Mouse (Mus musculus) CH12.LX (cell line): Measurements from ENCODE around the gene Kat14. TPM values are rescaled to one million over a fixed set of nuclear protein-coding genes. Genes with fewer than 3 reads are reported as not detected.
A peak's percentile ranks its signal among the peaks of the same experiment; 100 is the strongest.

Experiments used
- DNase-seq: peaks from one replicate; pipeline ENCODE4 v3.0.0-alpha.2; 2013; ENCODE audit errors: extremely low read depth
- H3K27ac ChIP-seq: 2 replicates; pipeline ENCODE4 v1.5.1; 2012; ENCODE audit warnings: low read depth, mild to moderate bottlenecking, control low read depth, moderate library complexity; ENCODE audit not compliant: insufficient read depth
- H3K27me3 ChIP-seq: replicated peaks from 2 replicates; pipeline ENCODE3; 2012; ENCODE audit warnings: inconsistent platforms
- H3K36me3 ChIP-seq, 2 experiments: replicated peaks in 1 of 2; 2 replicates each; pipeline versions ENCODE3 to v1.6.1; 2012; ENCODE audit warnings: inconsistent platforms in 1 of 2, low read length in 1 of 2, mild to moderate bottlenecking in 1 of 2, mixed read lengths in 1 of 2, moderate library complexity in 1 of 2; ENCODE audit not compliant: control insufficient read depth in 1 of 2, insufficient read depth in 1 of 2
- H3K4me1 ChIP-seq, 2 experiments: 2 replicates each; pipeline ENCODE4 v1.6.1; 2012; ENCODE audit warnings: inconsistent platforms in 1 of 2, moderate library complexity in 1 of 2; ENCODE audit not compliant: insufficient read depth in 2 of 2, control insufficient read depth in 1 of 2
- H3K4me2 ChIP-seq: 2 replicates; pipeline ENCODE4 v1.6.1; 2012; ENCODE audit warnings: low read depth, mild to moderate bottlenecking, control low read depth; ENCODE audit not compliant: poor library complexity, insufficient read depth, severe bottlenecking
- H3K4me3 ChIP-seq, 3 experiments: fragments of 150-350 bp in 1 of 3; sonication (generic) in 1 of 3; replicated peaks in 1 of 3; 2 replicates each; pipeline versions ENCODE3 to v1.5.1; 2011 to 2012; ENCODE audit warnings: low read depth in 2 of 3, low read length in 2 of 3, mild to moderate bottlenecking in 2 of 3, moderate library complexity in 2 of 3, control low read depth in 1 of 3, improper control_type of control experiment in 1 of 3, inconsistent platforms in 1 of 3, mixed read lengths in 1 of 3; ENCODE audit not compliant: poor library complexity in 1 of 3
- H3K79me2 ChIP-seq: replicated peaks from 2 replicates; pipeline ENCODE4 v1.6.1; 2012; ENCODE audit warnings: mild to moderate bottlenecking, moderate library complexity; ENCODE audit not compliant: control insufficient read depth, poor library complexity, insufficient read depth, severe bottlenecking; ENCODE audit errors: extremely low read depth
- H3K9ac ChIP-seq: 2 replicates; pipeline ENCODE4 v1.6.1; 2012; ENCODE audit warnings: low read depth, mild to moderate bottlenecking, control low read depth, moderate library complexity; ENCODE audit not compliant: insufficient read depth
- H3K9me3 ChIP-seq: replicated peaks from 2 replicates; pipeline ENCODE3; 2012; ENCODE audit warnings: low read length, inconsistent platforms, mixed read lengths
- CHD1 ChIP-seq: IDR thresholded peaks from 2 replicates; pipeline ENCODE4 v1.6.1; 2012; ENCODE audit warnings: low read depth, low read length, improper control_type of control experiment, inconsistent platforms
- CTCF ChIP-seq, 2 experiments: IDR thresholded peaks in 1 of 2; conservative IDR thresholded peaks in 1 of 2; 2 replicates each; pipeline ENCODE4 v1.5.1; 2011 to 2012; ENCODE audit warnings: low read depth in 2 of 2, low read length in 2 of 2, improper control_type of control experiment in 1 of 2, inconsistent platforms in 1 of 2, mild to moderate bottlenecking in 1 of 2, moderate library complexity in 1 of 2
- ETS1 ChIP-seq: conservative IDR thresholded peaks from 2 replicates; pipeline ENCODE4 v1.6.1; 2012; ENCODE audit warnings: low read depth, mild to moderate bottlenecking, inconsistent platforms, low read length, improper control_type of control experiment, moderate library complexity
- GABPA ChIP-seq: IDR thresholded peaks from 2 replicates; pipeline ENCODE4 v1.6.1; 2012; ENCODE audit warnings: low read depth, low read length, improper control_type of control experiment, inconsistent platforms; ENCODE audit not compliant: insufficient replicate concordance
- IRF4 ChIP-seq: IDR thresholded peaks from 2 replicates; pipeline ENCODE4 v1.6.1; 2014; ENCODE audit warnings: low read depth, mild to moderate bottlenecking, inconsistent platforms, low read length, improper control_type of control experiment
- MAZ ChIP-seq: IDR thresholded peaks from 2 replicates; pipeline ENCODE4 v1.6.1; 2012; ENCODE audit warnings: low read depth, mild to moderate bottlenecking, inconsistent platforms, low read length, improper control_type of control experiment, moderate library complexity
- MEF2A ChIP-seq: IDR thresholded peaks from 2 replicates; pipeline ENCODE4 v1.6.1; 2014; ENCODE audit warnings: low read depth, mild to moderate bottlenecking, inconsistent platforms, low read length, improper control_type of control experiment, borderline replicate concordance
- NELFE ChIP-seq: IDR thresholded peaks from 2 replicates; pipeline ENCODE4 v1.6.1; 2011; ENCODE audit warnings: low read depth, low read length, improper control_type of control experiment
- RAD21 ChIP-seq: IDR thresholded peaks from 2 replicates; pipeline ENCODE4 v1.6.1; 2011; ENCODE audit warnings: low read depth, mild to moderate bottlenecking, low read length, improper control_type of control experiment, moderate library complexity
- RCOR1 ChIP-seq: conservative IDR thresholded peaks from 2 replicates; pipeline ENCODE4 v1.6.1; 2012; ENCODE audit warnings: low read depth, mild to moderate bottlenecking, inconsistent platforms, low read length, improper control_type of control experiment
- SMC3 ChIP-seq: IDR thresholded peaks from 2 replicates; pipeline ENCODE4 v1.6.1; 2011; ENCODE audit warnings: low read depth, low read length, improper control_type of control experiment
- TBP ChIP-seq: conservative IDR thresholded peaks from 2 replicates; pipeline ENCODE4 v1.6.1; 2011; ENCODE audit warnings: low read depth, low read length, improper control_type of control experiment
- TCF12 ChIP-seq: IDR thresholded peaks from 2 replicates; pipeline ENCODE4 v1.6.1; 2014; ENCODE audit warnings: low read depth, mild to moderate bottlenecking, inconsistent platforms, low read length, improper control_type of control experiment
- UBTF ChIP-seq: IDR thresholded peaks from 2 replicates; pipeline ENCODE4 v1.6.1; 2012; ENCODE audit warnings: low read depth, mild to moderate bottlenecking, inconsistent platforms, low read length, improper control_type of control experiment, moderate library complexity
- ZC3H11A ChIP-seq: IDR thresholded peaks from 2 replicates; pipeline ENCODE4 v1.6.1; 2012; ENCODE audit warnings: low read depth, mild to moderate bottlenecking, inconsistent platforms, low read length, improper control_type of control experiment
- ZKSCAN1 ChIP-seq: IDR thresholded peaks from 2 replicates; pipeline ENCODE4 v1.6.1; 2012; ENCODE audit warnings: low read depth, inconsistent platforms, low read length, improper control_type of control experiment, borderline replicate concordance
- ZNF384 ChIP-seq: IDR thresholded peaks from 2 replicates; pipeline ENCODE4 v1.6.1; 2012; ENCODE audit warnings: low read depth, low read length, improper control_type of control experiment, inconsistent platforms
- dilution Hi-C: fragments of 300-500 bp; cut with MboI; formaldehyde crosslinking; loops from 2 replicates; pipeline ENCODE4 v1.14.3; 2020; ENCODE audit warnings: low sequenced_read_pairs; ENCODE audit not compliant: extremely low pct_unique_long_range_greater_than_20kb, extremely low pct_ligation_motif_present
- in situ Hi-C: fragments of 300-500 bp; cut with MboI; formaldehyde crosslinking; loops from 3 replicates; pipeline ENCODE4 v1.14.3; 2019; ENCODE audit warnings: low sequenced_read_pairs, low pct_ligation_motif_present, low pct_unique_long_range_greater_than_20kb, mixed read lengths
- polyA plus RNA-seq: library from polyadenylated mRNA; unstranded; fragments of >175 nt; gene quantifications from 2 replicates; pipeline ENCODE4 v1.2.1, GENCODE M21; 2012; ENCODE audit warnings: low read depth; ENCODE audit not compliant: insufficient read length
- total RNA-seq, 2 experiments: library from RNA; depleted of rRNA; stranded (reverse); fragments of 300-350 nt in 1 of 2; fragments of >200 nt in 1 of 2; gene quantifications; 2 replicates each; pipeline ENCODE4 v1.2.3; 2012 to 2014

Kat14 gene
- total and polyA plus RNA-seq, 3 experiments = 25.7 to 54.4 (median 25.9) TPM

DNA sequence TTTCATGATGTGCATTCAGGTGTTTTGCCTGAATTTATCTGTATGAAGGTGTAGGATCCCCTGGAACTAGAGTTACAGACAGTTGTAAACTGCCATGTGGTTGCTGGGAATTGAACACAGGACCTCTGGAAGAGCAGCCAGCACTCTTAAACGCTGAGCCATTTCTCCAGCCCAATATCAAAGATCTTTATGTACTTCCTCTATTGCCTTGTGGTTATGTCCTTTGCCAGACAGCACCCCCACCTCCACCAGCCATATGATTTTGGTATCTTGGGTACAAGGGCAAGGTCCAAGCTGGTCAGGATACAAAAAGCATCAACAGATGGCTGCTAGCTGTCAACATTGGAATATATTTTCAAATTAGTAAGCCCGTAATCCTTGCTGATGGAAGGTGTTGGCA, 81.6 kb downstream of the Kat14 start:
- in situ Hi-C loops = loop anchor here (10.0 kb wide), 1 partner anchor 606 kb away; no protein-coding TSS in a partner anchor
- no peak for DNase-seq

DNA sequence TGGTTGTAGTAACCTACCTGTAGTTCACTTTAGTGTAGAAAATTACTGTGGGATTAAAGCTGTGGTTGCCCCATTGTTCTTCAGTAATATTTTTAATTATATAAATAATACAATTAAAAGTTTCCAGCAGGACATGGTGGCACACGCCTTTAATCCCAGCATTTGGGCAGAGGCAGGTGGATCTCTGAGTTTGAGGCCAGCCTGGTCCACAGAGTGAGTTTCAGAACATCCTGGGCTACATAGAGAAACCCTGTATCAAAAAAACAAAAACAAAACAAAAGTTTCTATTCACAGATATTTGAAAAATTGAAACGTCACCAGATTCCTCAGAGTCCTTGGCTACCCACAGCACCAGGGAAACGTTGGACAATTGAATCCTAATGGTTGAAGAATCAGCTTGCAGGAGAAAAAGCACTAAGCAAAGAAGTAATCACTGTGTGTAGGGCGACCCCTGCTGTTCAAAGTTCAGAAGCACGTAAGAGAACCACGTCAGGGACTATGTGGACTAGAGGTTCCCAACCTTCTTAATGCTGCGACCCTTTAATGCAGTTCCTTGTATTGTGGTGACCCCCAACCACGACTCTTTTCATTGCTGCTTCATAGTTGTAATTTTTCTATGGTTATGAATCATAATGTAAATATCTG, 83.7 kb downstream of the Kat14 start:
- no peaks in the 10 kb centered on the region for H3K36me3 ChIP-seq
- in situ Hi-C loops (loop anchor here (10.0 kb wide), 1 partner anchor 608 kb away; no protein-coding TSS in a partner anchor), dilution Hi-C loops (no loop called here)
- H3K4me1 ChIP-seq = 0 out of 4 replicates have a peak, but pooled peaks cover 0 to 2% of the 10 kb centered on the region in 2 experiments
- H3K4me3 ChIP-seq = no peak overlapping the region
- no peak overlapping the region for H3K4me2 ChIP-seq
- no peak overlapping the region for H3K27ac ChIP-seq
- peak; percentile 81 for DNase-seq
- H3K27me3 ChIP-seq = peaks cover 3% of the 10 kb centered on the region
- TF ChIP-seq SMC3 (peak; percentile 67), RCOR1 (no peak), ZNF384 (no peak), RAD21 (peak; percentile 89), CTCF (conservative IDR thresholded peaks at IDR 0.05 in 1 of 2, IDR thresholded peaks at IDR 0.05 in 1 of 2; ENCODE audit: low read depth in 2 of 2, low read length in 2 of 2) (peak; percentile 85 to 92), TCF12 (0 out of 2 replicates have a peak, but pooled peaks have one; percentile 7), ZC3H11A (no peak; the same call in 1 of the 2 replicates)
- TF ChIP-seq, all 38 proteins: peak for 4
- Histone ChIP-seq H3K9me3 (no peaks in the 10 kb centered on the region), H3K79me2 (no peaks in the 10 kb centered on the region), H3K9ac (no peak overlapping the region)

More for the DNA sequence above, 81.6 kb downstream of the Kat14 start:
- peaks cover 3% of the 10 kb centered on the region in 2 experiments; a peak in 2 of 4 replicates for H3K4me1 ChIP-seq
- no peak overlapping the region for H3K9ac ChIP-seq
- H3K27me3 ChIP-seq = peaks cover 3% of the 10 kb centered on the region
- H3K9me3 ChIP-seq = no peaks in the 10 kb centered on the region
- TF ChIP-seq IRF4 = no peak
- TF ChIP-seq ZKSCAN1 = no peak
- no peak for TF ChIP-seq UBTF
- TF ChIP-seq TBP = no peak
- no peak for TF ChIP-seq CHD1
- TF ChIP-seq RAD21 = no peak
- no peak for TF ChIP-seq MEF2A
- TF ChIP-seq NELFE = no peak
- no peak for TF ChIP-seq GABPA
- no peak for TF ChIP-seq MAZ
- TF ChIP-seq CTCF (conservative IDR thresholded peaks at IDR 0.05 in 1 of 2, IDR thresholded peaks at IDR 0.05 in 1 of 2; ENCODE audit: low read depth in 2 of 2, low read length in 2 of 2) = no peak
- no peak for TF ChIP-seq ETS1
- TF ChIP-seq, all 38 proteins: peak for 0
- H3K79me2 ChIP-seq = no peaks in the 10 kb centered on the region
- dilution Hi-C loops = no loop called here
- no peak overlapping the region for H3K4me2 ChIP-seq
- no peaks in the 10 kb centered on the region for H3K36me3 ChIP-seq
- H3K4me3 ChIP-seq = no peak overlapping the region
- no peak overlapping the region for H3K27ac ChIP-seq

Other genes starting within 250 kb of the Kat14 start
- gene Mgme1, start 98.3 kb upstream of the Kat14 start, total RNA-seq (2012; rRNA removed) = 10.6 and 13.0 TPM in 2 replicates
- gene Mgme1, start 98.3 kb upstream of the Kat14 start, total RNA-seq (2014; rRNA removed) = 20.7 and 21.9 TPM in 2 replicates
- 19.7 and 20.2 TPM in 2 replicates for gene Mgme1, start 98.3 kb upstream of the Kat14 start, polyA plus RNA-seq
- gene Snx5, start 98.1 kb upstream of the Kat14 start, total RNA-seq (2012; rRNA removed) = 380 and 456 TPM in 2 replicates
- gene Snx5, start 98.1 kb upstream of the Kat14 start, total RNA-seq (2014; rRNA removed) = 1,220 and 1,259 TPM in 2 replicates
- gene Snx5, start 98.1 kb upstream of the Kat14 start, polyA plus RNA-seq = 652 and 666 TPM in 2 replicates
- gene Ovol2, start 36.8 kb upstream of the Kat14 start, total RNA-seq (2012; rRNA removed) = not detected in 2 replicates
- gene Ovol2, start 36.8 kb upstream of the Kat14 start, total RNA-seq (2014; rRNA removed) = not detected in 2 replicates
- not detected in 2 replicates for gene Ovol2, start 36.8 kb upstream of the Kat14 start, polyA plus RNA-seq
- gene Pet117, start within 50 bp of the Kat14 start, total RNA-seq (2012; rRNA removed) = not detected in 2 replicates
- not detected in 2 replicates for gene Pet117, start within 50 bp of the Kat14 start, total RNA-seq (2014; rRNA removed)
- 12.3 and 14.5 TPM in 2 replicates for gene Pet117, start within 50 bp of the Kat14 start, polyA plus RNA-seq
- gene Dzank1, start 158.4 kb downstream of the Kat14 start, total RNA-seq (2012; rRNA removed) = 0.04 and 0.08 TPM in 2 replicates
- 0.04 and 0.08 TPM in 2 replicates for gene Dzank1, start 158.4 kb downstream of the Kat14 start, total RNA-seq (2014; rRNA removed)
- 0.29 and 0.34 TPM in 2 replicates for gene Dzank1, start 158.4 kb downstream of the Kat14 start, polyA plus RNA-seq
- 15.8 and 18.5 TPM in 2 replicates for gene Polr3f, start 158.7 kb downstream of the Kat14 start, total RNA-seq (2012; rRNA removed)
- 28.5 and 31.9 TPM in 2 replicates for gene Polr3f, start 158.7 kb downstream of the Kat14 start, total RNA-seq (2014; rRNA removed)
- 20.2 and 23.2 TPM in 2 replicates for gene Polr3f, start 158.7 kb downstream of the Kat14 start, polyA plus RNA-seq
- gene Rbbp9, start 181.9 kb downstream of the Kat14 start, total RNA-seq (2012; rRNA removed) = 0.13 and 0.17 TPM in 2 replicates
- gene Rbbp9, start 181.9 kb downstream of the Kat14 start, total RNA-seq (2014; rRNA removed) = 0.42 and 0.57 TPM in 2 replicates
- 0.11 and 0.14 TPM in 2 replicates for gene Rbbp9, start 181.9 kb downstream of the Kat14 start, polyA plus RNA-seq
- gene Sec23b, start 187.2 kb downstream of the Kat14 start, total RNA-seq (2012; rRNA removed) = 98.5 and 110 TPM in 2 replicates
- gene Sec23b, start 187.2 kb downstream of the Kat14 start, total RNA-seq (2014; rRNA removed) = 99.0 and 103 TPM in 2 replicates
- 77.7 and 95.4 TPM in 2 replicates for gene Sec23b, start 187.2 kb downstream of the Kat14 start, polyA plus RNA-seq
- 34.7 and 36.1 TPM in 2 replicates for gene Smim26, start 225.1 kb downstream of the Kat14 start, total RNA-seq (2012; rRNA removed)
- 59.7 and 69.6 TPM in 2 replicates for gene Smim26, start 225.1 kb downstream of the Kat14 start, total RNA-seq (2014; rRNA removed)
- gene Smim26, start 225.1 kb downstream of the Kat14 start, polyA plus RNA-seq = 30.0 and 35.0 TPM in 2 replicates
- gene Dtd1, start 230.9 kb downstream of the Kat14 start, total RNA-seq (2012; rRNA removed) = 43.1 and 47.8 TPM in 2 replicates
- gene Dtd1, start 230.9 kb downstream of the Kat14 start, total RNA-seq (2014; rRNA removed) = 42.7 and 46.4 TPM in 2 replicates
- gene Dtd1, start 230.9 kb downstream of the Kat14 start, polyA plus RNA-seq = 43.3 and 48.8 TPM in 2 replicates